Comparison of ENCODE assay signal across 10 mouse cellular contexts in genomic region chr11:100282549-100282948, GRCm38 (mm10). TPM values are rescaled to one million over a fixed set of nuclear protein-coding genes. Genes with fewer than 3 reads are reported as not detected.
DNase-seq lines count a peak whose midpoint lies in the region; ATAC-seq and TF ChIP-seq lines count a peak whose summit lies in the region.
"Had no signal": no experiment of that assay in that cellular context is flagged by ENCODE, and none has a peak within 500 bp of the region (broad histone marks: within the 10 kb centered on the region; RNA-seq: fewer than 3 reads in every experiment).

No protein-coding gene starts in this region.

- no peaks in the 10 kb centered on the region for H3K36me3 ChIP-seq in liver, embryonic 11.5 days (ENCODE audit: control insufficient read depth, insufficient read depth, low read length)
- H3K36me3 ChIP-seq in neural tube, embryonic 13.5 days = no peaks in the 10 kb centered on the region
- no peaks in the 10 kb centered on the region for H3K36me3 ChIP-seq in testis, adult 2 months (ENCODE audit: control insufficient read depth, insufficient read depth, low read length)
- H3K36me3 ChIP-seq: embryonic facial prominence, embryonic 12.5 days had no signal

- H3K9ac ChIP-seq in liver, embryonic 11.5 days (ENCODE audit: low read depth, low read length) = no peak overlapping the region
- H3K9ac ChIP-seq in neural tube, embryonic 13.5 days = no peak overlapping the region
- H3K9ac ChIP-seq: embryonic facial prominence, embryonic 12.5 days had no signal

- H3K4me3 ChIP-seq in liver, embryonic 11.5 days (ENCODE audit: low read depth, low read length) = no peak overlapping the region
- H3K4me3 ChIP-seq in neural tube, embryonic 13.5 days = no peak overlapping the region
- no peak overlapping the region for H3K4me3 ChIP-seq in testis, adult 2 months (ENCODE audit: control insufficient read depth, low read depth, low read length)
- H3K4me3 ChIP-seq: embryonic facial prominence, embryonic 12.5 days; myocyte had no signal

- H3K4me2 ChIP-seq in liver, embryonic 11.5 days = no peak overlapping the region
- no peak overlapping the region for H3K4me2 ChIP-seq in neural tube, embryonic 13.5 days
- H3K4me2 ChIP-seq: embryonic facial prominence, embryonic 12.5 days had no signal

- no peaks in the 10 kb centered on the region for H3K4me1 ChIP-seq in liver, embryonic 11.5 days (replicated peaks; ENCODE audit: control insufficient read depth, insufficient read depth, low read length)
- H3K4me1 ChIP-seq in neural tube, embryonic 13.5 days (replicated peaks) = no peaks in the 10 kb centered on the region
- no peaks in the 10 kb centered on the region for H3K4me1 ChIP-seq in testis, adult 2 months (ENCODE audit: control insufficient read depth, insufficient read depth, low read length)
- H3K4me1 ChIP-seq: embryonic facial prominence, embryonic 12.5 days had no signal

- no peak overlapping the region for H3K27ac ChIP-seq in liver, embryonic 11.5 days (ENCODE audit: low read depth, low read length)
- no peak overlapping the region for H3K27ac ChIP-seq in neural tube, embryonic 13.5 days (replicated peaks)
- H3K27ac ChIP-seq in testis, adult 2 months (ENCODE audit: control insufficient read depth, insufficient read depth, low read depth, low read length) = no peak overlapping the region
- H3K27ac ChIP-seq: embryonic facial prominence, embryonic 12.5 days had no signal

- peak; percentile 85 for TF ChIP-seq CTCF in testis, adult 2 months (IDR thresholded peaks at IDR 0.05; ENCODE audit: control insufficient read depth, insufficient read depth, insufficient replicate concordance, low read depth, low read length)

- no peaks in the 10 kb centered on the region for H3K27me3 ChIP-seq in liver, embryonic 11.5 days (replicated peaks; ENCODE audit: control insufficient read depth, insufficient read depth, low read length)
- no peaks in the 10 kb centered on the region for H3K27me3 ChIP-seq in neural tube, embryonic 13.5 days
- H3K27me3 ChIP-seq in testis, adult 2 months (ENCODE audit: control insufficient read depth, insufficient read depth, low read length) = no peaks in the 10 kb centered on the region
- H3K27me3 ChIP-seq: embryonic facial prominence, embryonic 12.5 days had no signal

- 23% methylated on average over 10 of the region's 10 CpGs for WGBS in liver, embryonic 11.5 days
- WGBS in neural tube, embryonic 13.5 days = 26% methylated on average over 10 of the region's 10 CpGs

- H3K9me3 ChIP-seq in liver, embryonic 11.5 days (ENCODE audit: control insufficient read depth, low read length) = no peaks in the 10 kb centered on the region
- no peaks in the 10 kb centered on the region for H3K9me3 ChIP-seq in neural tube, embryonic 13.5 days
- H3K9me3 ChIP-seq: embryonic facial prominence, embryonic 12.5 days had no signal

- no peak for TF ChIP-seq POLR2A in testis, adult 2 months (IDR thresholded peaks at IDR 0.05; ENCODE audit: control insufficient read depth, low read depth, low read length)

- peak; percentile 41 for ATAC-seq in liver, embryonic 11.5 days (replicated peaks; ENCODE audit: low FRiP score)
- peak; percentile 67; the same call in 1 of the 2 replicates for ATAC-seq in neural tube, embryonic 13.5 days (ENCODE audit: low read depth)

- peak; percentile 71 for DNase-seq in layer of hippocampus, adult 11-12 months (ENCODE audit: low spot score)
- DNase-seq in layer of hippocampus, adult 9-10 months (ENCODE audit: low spot score) = no peak
- peak; percentile 84 to 90 for DNase-seq in cerebellum, postnatal 14 days
- DNase-seq in gastrocnemius, postnatal 10 days = peak; percentile 90
- peak; percentile 45 to 78 for DNase-seq in kidney, adult 8-10 months
- peak; percentile 60 for DNase-seq in liver, embryonic 11.5 days (ENCODE audit: low spot score)

RNA-seq across cellular contexts. Expression of gene Krt42, which starts 12.9 kb away (rescaled TPM):
- total RNA-seq in gastrocnemius, postnatal 10 days (2021) = not detected
- polyA plus RNA-seq in liver, embryonic 11.5 days (2014; fragmentation: Nextera tagmentation; extraction: Ambion mirVana) = not detected in 2 replicates
- not detected in 2 replicates for polyA plus RNA-seq in neural tube, embryonic 13.5 days (2015; fragmentation: Nextera tagmentation; extraction: Ambion mirVana)
- polyA plus RNA-seq in testis, adult 2 months (2012; rRNA removed) = not detected in 2 replicates
- polyA plus RNA-seq: embryonic facial prominence, embryonic 12.5 days; myocyte had no signal

RNA-seq across cellular contexts. Expression of gene Krt17, which starts 21.7 kb away (rescaled TPM):
- total RNA-seq in gastrocnemius, postnatal 10 days (2021) = under 1 TPM in 1 of 2 experiments, not detected in 1; 0.14 TPM
- 0.32 and 0.42 TPM in 2 replicates for polyA plus RNA-seq in liver, embryonic 11.5 days (2014; fragmentation: Nextera tagmentation; extraction: Ambion mirVana)
- 0.73 and 1.4 TPM in 2 replicates for polyA plus RNA-seq in neural tube, embryonic 13.5 days (2015; fragmentation: Nextera tagmentation; extraction: Ambion mirVana)
- not detected in 2 replicates for polyA plus RNA-seq in testis, adult 2 months (2012; rRNA removed)
- polyA plus RNA-seq: myocyte had no signal

RNA-seq across cellular contexts. Expression of gene Krt16, which starts 33.8 kb away (rescaled TPM):
- total RNA-seq in gastrocnemius, postnatal 10 days (2021) = not detected
- polyA plus RNA-seq in liver, embryonic 11.5 days (2014; fragmentation: Nextera tagmentation; extraction: Ambion mirVana) = not detected in 2 replicates
- polyA plus RNA-seq in neural tube, embryonic 13.5 days (2015; fragmentation: Nextera tagmentation; extraction: Ambion mirVana) = not detected in 2 replicates
- not detected in 2 replicates for polyA plus RNA-seq in testis, adult 2 months (2012; rRNA removed)
- polyA plus RNA-seq: embryonic facial prominence, embryonic 12.5 days had no signal

RNA-seq across cellular contexts. Expression of gene Eif1, which starts 37.1 kb away (rescaled TPM):
- 100 to 1,000 TPM; 838 to 840 TPM for total RNA-seq in gastrocnemius, postnatal 10 days (2021)
- polyA plus RNA-seq in liver, embryonic 11.5 days (2014; fragmentation: Nextera tagmentation; extraction: Ambion mirVana) = 2,121 and 2,222 TPM in 2 replicates
- 1,277 and 1,563 TPM in 2 replicates for polyA plus RNA-seq in neural tube, embryonic 13.5 days (2015; fragmentation: Nextera tagmentation; extraction: Ambion mirVana)
- polyA plus RNA-seq in testis, adult 2 months (2012; rRNA removed) = 260 and 396 TPM in 2 replicates

RNA-seq across cellular contexts. Expression of gene Gast, which starts 51.7 kb away (rescaled TPM):
- total RNA-seq in gastrocnemius, postnatal 10 days (2021) = not detected
- not detected in 2 replicates for polyA plus RNA-seq in liver, embryonic 11.5 days (2014; fragmentation: Nextera tagmentation; extraction: Ambion mirVana)
- 0.76 TPM in 1 of 2 replicates, not detected in the other for polyA plus RNA-seq in neural tube, embryonic 13.5 days (2015; fragmentation: Nextera tagmentation; extraction: Ambion mirVana)
- polyA plus RNA-seq in testis, adult 2 months (2012; rRNA removed) = 0.43 TPM in 1 of 2 replicates, not detected in the other
- polyA plus RNA-seq: embryonic facial prominence, embryonic 12.5 days; myocyte had no signal
